Mouse (Mus musculus): Measurements from ENCODE around the gene Sac3d1.

GRCm38 (mm10) chr19:6097847-6098246, 20.6 kb downstream of the Sac3d1 start:
- TF ChIP-seq CTCF (conservative IDR thresholded peaks at IDR 0.05; ENCODE audit: low read length) (no peak), NANOG (IDR thresholded peaks at IDR 0.05; ENCODE audit: borderline replicate concordance, low read length) (no peak), POU5F1 (IDR thresholded peaks at IDR 0.05; ENCODE audit: borderline replicate concordance, low read length) (no peak)

Measured in E14TG2a.4 (cell line).